Mouse (Mus musculus): ENCODE results near the gene Chst5.

DNA sequence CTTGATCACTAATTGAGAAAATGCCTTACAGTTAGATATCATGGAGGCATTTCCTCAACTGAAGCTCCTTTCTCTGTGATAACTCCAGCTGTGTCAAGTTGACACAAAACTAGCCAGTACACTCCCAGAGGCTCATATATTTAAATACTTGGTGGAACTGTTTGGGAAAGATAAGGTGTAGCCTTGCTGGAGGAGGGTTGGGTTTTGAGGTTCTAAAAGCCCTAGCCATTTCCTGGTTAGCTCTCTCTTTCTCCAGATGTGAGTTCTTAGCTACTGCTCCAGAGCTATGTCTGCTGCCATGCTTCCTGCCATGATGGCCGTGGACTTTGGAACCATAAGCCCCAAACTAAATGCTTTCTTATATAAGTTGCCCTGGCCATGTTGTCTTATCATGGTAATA is 22.8 kb downstream of the Chst5 start:
- TF ChIP-seq CTCF (IDR thresholded peaks at IDR 0.05; ENCODE audit: low read depth, low read length) = no peak
- no peak for TF ChIP-seq POLR2A (IDR thresholded peaks at IDR 0.05; ENCODE audit: insufficient read depth, low read length)
- no peak for TF ChIP-seq EP300 (IDR thresholded peaks at IDR 0.05; ENCODE audit: insufficient read depth, low read depth, low read length)
